9 mouse cellular contexts compared by ENCODE assay signal in genomic region chr11:70509753-70510564, GRCm38 (mm10). TPM values are rescaled to one million over a fixed set of nuclear protein-coding genes. Genes with fewer than 3 reads are reported as not detected.
A peak's percentile ranks its signal among the peaks of the same experiment; 100 is the strongest.
DNase-seq lines count a peak whose midpoint lies in the region; ATAC-seq and TF ChIP-seq lines count a peak whose summit lies in the region.
"Had no signal": no experiment of that assay in that cellular context is flagged by ENCODE, and none has a peak within 500 bp of the region (broad histone marks: within the 10 kb centered on the region; RNA-seq: fewer than 3 reads in every experiment).

No protein-coding gene starts in this region.

- peak; percentile 77 for TF ChIP-seq CTCF in lung, postnatal 0 days (IDR thresholded peaks at IDR 0.05)
- peak; percentile 65 for TF ChIP-seq CTCF in olfactory bulb, adult 2 months (IDR thresholded peaks at IDR 0.05; ENCODE audit: insufficient read depth, low read depth, low read length)

- H3K36me3 ChIP-seq in heart, embryonic 11.5 days (ENCODE audit: control insufficient read depth, insufficient read depth, low read length) = no peaks in the 10 kb centered on the region
- no peaks in the 10 kb centered on the region for H3K36me3 ChIP-seq in kidney, embryonic 15.5 days
- no peaks in the 10 kb centered on the region for H3K36me3 ChIP-seq in lung, postnatal 0 days (ENCODE audit: insufficient read depth, low read length)

- peaks cover 10% of the 10 kb centered on the region for H3K27me3 ChIP-seq in heart, embryonic 11.5 days (ENCODE audit: control insufficient read depth, insufficient read depth, low read length)
- peaks cover 25% of the 10 kb centered on the region for H3K27me3 ChIP-seq in kidney, embryonic 15.5 days
- no peaks in the 10 kb centered on the region for H3K27me3 ChIP-seq in lung, postnatal 0 days (replicated peaks; ENCODE audit: insufficient read depth, low read length)

- peak overlapping the region; percentile 49 for H3K4me2 ChIP-seq in heart, embryonic 11.5 days
- peak overlapping the region; percentile 51 for H3K4me2 ChIP-seq in kidney, embryonic 15.5 days
- H3K4me2 ChIP-seq in lung, postnatal 0 days (replicated peaks; ENCODE audit: low read depth, low read length) = no peak overlapping the region

- H3K9me3 ChIP-seq in heart, embryonic 11.5 days (replicated peaks; ENCODE audit: control insufficient read depth, low read length) = no peaks in the 10 kb centered on the region
- no peaks in the 10 kb centered on the region for H3K9me3 ChIP-seq in kidney, embryonic 15.5 days (replicated peaks)
- H3K9me3 ChIP-seq in lung, postnatal 0 days (ENCODE audit: low read length) = no peaks in the 10 kb centered on the region

- no peak overlapping the region for H3K4me3 ChIP-seq in heart, embryonic 11.5 days (ENCODE audit: low read depth, low read length)
- 0 out of 2 replicates have a peak overlapping the region, but pooled peaks have one; percentile 14 for H3K4me3 ChIP-seq in kidney, embryonic 15.5 days (replicated peaks)
- no peak overlapping the region for H3K4me3 ChIP-seq in lung, postnatal 0 days (ENCODE audit: low read depth, low read length)
- peak overlapping the region; percentile 27 for H3K4me3 ChIP-seq in olfactory bulb, adult 2 months (ENCODE audit: insufficient read depth, low read depth, low read length)

- H3K27ac ChIP-seq in heart, embryonic 11.5 days (ENCODE audit: low read depth, low read length) = no peak overlapping the region
- no peak overlapping the region for H3K27ac ChIP-seq in kidney, embryonic 15.5 days
- H3K27ac ChIP-seq in lung, postnatal 0 days (ENCODE audit: low read length) = no peak overlapping the region
- no peak overlapping the region for H3K27ac ChIP-seq in olfactory bulb, adult 2 months (ENCODE audit: insufficient read depth, low read depth, low read length)
- H3K27ac ChIP-seq: macrophage had no signal

- ATAC-seq in heart, embryonic 11.5 days (replicated peaks; ENCODE audit: insufficient number of reproducible peaks, low FRiP score, low TSS enrichment) = no peak
- no peak; the same call in 1 of the 2 replicates for ATAC-seq in kidney, embryonic 15.5 days (replicated peaks; ENCODE audit: low FRiP score)
- ATAC-seq in lung, postnatal 0 days = peak; percentile 64

- H3K4me1 ChIP-seq in heart, embryonic 11.5 days (ENCODE audit: control insufficient read depth, insufficient read depth, low read length) = no peaks in the 10 kb centered on the region; the same call in 1 of the 2 replicates
- H3K4me1 ChIP-seq in kidney, embryonic 15.5 days = peaks cover 21% of the 10 kb centered on the region
- H3K4me1 ChIP-seq in lung, postnatal 0 days (ENCODE audit: insufficient read depth, low read depth, low read length) = no peaks in the 10 kb centered on the region
- H3K4me1 ChIP-seq in olfactory bulb, adult 2 months (ENCODE audit: control insufficient read depth, insufficient read depth, low read length) = peaks cover 8% of the 10 kb centered on the region

- TF ChIP-seq POLR2A in olfactory bulb, adult 2 months (IDR thresholded peaks at IDR 0.05; ENCODE audit: insufficient read depth, low read depth, low read length) = no peak

- DNase-seq in 3T3-L1 (ENCODE audit: low read depth, low spot score) = peak; percentile 22
- peak; percentile 89 for DNase-seq in ES-CJ7 (ENCODE audit: low read depth, low spot score)
- peak; percentile 64 to 73 for DNase-seq in cerebellum, postnatal 14 days
- DNase-seq in lung, postnatal 0 days (ENCODE audit: low spot score) = peak; percentile 70
- peak; percentile 77 for DNase-seq in yolk sac, embryonic 10.5 days (ENCODE audit: low spot score)

- H3K9ac ChIP-seq in heart, embryonic 11.5 days (ENCODE audit: low read depth, low read length) = no peak overlapping the region
- H3K9ac ChIP-seq in kidney, embryonic 15.5 days = no peak overlapping the region
- no peak overlapping the region for H3K9ac ChIP-seq in lung, postnatal 0 days (replicated peaks; ENCODE audit: low read depth)

- 11% methylated on average over 19 of the region's 19 CpGs for WGBS in heart, embryonic 11.5 days (ENCODE audit: insufficient replicate concordance)
- 11% methylated on average over 19 of the region's 19 CpGs for WGBS in kidney, embryonic 15.5 days
- WGBS in lung, postnatal 0 days = 11% methylated on average over 19 of the region's 19 CpGs
- WGBS in olfactory bulb, adult 2 months = 9% methylated on average over 19 of the region's 19 CpGs

- TF ChIP-seq EP300 in lung, postnatal 0 days (IDR thresholded peaks at IDR 0.05) = no peak

RNA-seq across cellular contexts. Expression of gene Vmo1, which starts 4.5 kb away (rescaled TPM):
- 0.35 TPM in 1 of 2 replicates, not detected in the other for polyA plus RNA-seq in heart, embryonic 11.5 days (2014; fragmentation: Nextera tagmentation; extraction: Ambion mirVana)
- 0.35 and 0.40 TPM in 2 replicates for polyA plus RNA-seq in kidney, embryonic 15.5 days (2015; fragmentation: Nextera tagmentation; extraction: Ambion mirVana)
- polyA plus RNA-seq in lung, postnatal 0 days (2015; fragmentation: Nextera tagmentation; extraction: Ambion mirVana) = 0.43 and 0.68 TPM in 2 replicates
- not detected in 2 replicates for polyA plus RNA-seq in olfactory bulb, adult 2 months (2012; ENCODE audit: insufficient read depth, insufficient read length, low replicate concordance, missing spikeins)
- polyA plus RNA-seq: macrophage had no signal

RNA-seq across cellular contexts. Expression of gene Tm4sf5, which starts 4.9 kb away (rescaled TPM):
- polyA plus RNA-seq in heart, embryonic 11.5 days (2014; fragmentation: Nextera tagmentation; extraction: Ambion mirVana) = 8.2 and 10.3 TPM in 2 replicates
- 0.82 and 0.88 TPM in 2 replicates for polyA plus RNA-seq in kidney, embryonic 15.5 days (2015; fragmentation: Nextera tagmentation; extraction: Ambion mirVana)
- 2.6 and 3.8 TPM in 2 replicates for polyA plus RNA-seq in lung, postnatal 0 days (2015; fragmentation: Nextera tagmentation; extraction: Ambion mirVana)
- polyA plus RNA-seq in olfactory bulb, adult 2 months (2012; ENCODE audit: insufficient read depth, insufficient read length, low replicate concordance, missing spikeins) = not detected in 2 replicates

RNA-seq across cellular contexts. Expression of gene Gltpd2, which starts 9.0 kb away (rescaled TPM):
- polyA plus RNA-seq in heart, embryonic 11.5 days (2014; fragmentation: Nextera tagmentation; extraction: Ambion mirVana) = 0.84 TPM in 1 of 2 replicates, not detected in the other
- 0.91 and 1.1 TPM in 2 replicates for polyA plus RNA-seq in kidney, embryonic 15.5 days (2015; fragmentation: Nextera tagmentation; extraction: Ambion mirVana)
- polyA plus RNA-seq in lung, postnatal 0 days (2015; fragmentation: Nextera tagmentation; extraction: Ambion mirVana) = 0.64 and 0.86 TPM in 2 replicates
- polyA plus RNA-seq in olfactory bulb, adult 2 months (2012; ENCODE audit: insufficient read depth, insufficient read length, low replicate concordance, missing spikeins) = not detected in 2 replicates
- polyA plus RNA-seq: macrophage had no signal

RNA-seq across cellular contexts. Expression of gene Psmb6, which starts 15.2 kb away (rescaled TPM):
- polyA plus RNA-seq in heart, embryonic 11.5 days (2014; fragmentation: Nextera tagmentation; extraction: Ambion mirVana) = 684 and 701 TPM in 2 replicates
- 755 and 782 TPM in 2 replicates for polyA plus RNA-seq in kidney, embryonic 15.5 days (2015; fragmentation: Nextera tagmentation; extraction: Ambion mirVana)
- 451 and 505 TPM in 2 replicates for polyA plus RNA-seq in lung, postnatal 0 days (2015; fragmentation: Nextera tagmentation; extraction: Ambion mirVana)
- not detected in 2 replicates for polyA plus RNA-seq in olfactory bulb, adult 2 months (2012; ENCODE audit: insufficient read depth, insufficient read length, low replicate concordance, missing spikeins)

RNA-seq across cellular contexts. Expression of gene Gm40193, which starts 22.8 kb away (rescaled TPM):
- polyA plus RNA-seq in heart, embryonic 11.5 days (2014; fragmentation: Nextera tagmentation; extraction: Ambion mirVana) = not detected in 2 replicates
- polyA plus RNA-seq in kidney, embryonic 15.5 days (2015; fragmentation: Nextera tagmentation; extraction: Ambion mirVana) = not detected in 2 replicates
- polyA plus RNA-seq in lung, postnatal 0 days (2015; fragmentation: Nextera tagmentation; extraction: Ambion mirVana) = not detected in 2 replicates
- polyA plus RNA-seq in olfactory bulb, adult 2 months (2012; ENCODE audit: insufficient read depth, insufficient read length, low replicate concordance, missing spikeins) = not detected in 2 replicates
- polyA plus RNA-seq: macrophage had no signal

Comparison
In these comparisons a context has a peak if more than half of its experiments do, and no peak if none do; other contexts are left out.
1. DNase-seq: peak in every context shown above with its lines; median percentile 89 in ES-CJ7; 77 in yolk sac, embryonic 10.5 days; 70 in lung, postnatal 0 days; 68 in cerebellum, postnatal 14 days; 22 in 3T3-L1.
2. H3K4me3 ChIP-seq: peak in kidney, embryonic 15.5 days (single experiment) and olfactory bulb, adult 2 months (single experiment); none in heart, embryonic 11.5 days (single experiment) and lung, postnatal 0 days (single experiment).